Mouse (Mus musculus) gastrocnemius, postnatal 4 days (tissue): Measurements from ENCODE around the gene Impdh1. TPM values are rescaled to one million over a fixed set of nuclear protein-coding genes. Genes with fewer than 3 reads are reported as not detected.
"Not testable (repeated sequence)": the region's sequence is repeated elsewhere in the genome, so short reads cannot be mapped to it uniquely, and the experiment has no call there.

Experiments used
- DNase-seq, 2 experiments: peaks; one replicate each; pipeline ENCODE4 v3.0.0; 2021 to 2022; ENCODE audit warnings: low spot score in 2 of 2, mixed read lengths in 2 of 2
- long read RNA-seq, 2 experiments: library from polyadenylated mRNA; stranded (forward); transcript quantifications; one replicate each; pipeline ENCODE4 v2.0.0; 2021
- total RNA-seq, 2 experiments: library from RNA; stranded (reverse); gene quantifications; 2 replicates each; pipeline ENCODE4 v1.2.3; 2021

Gene Impdh1
- total RNA-seq = 10 to 100 TPM; 25.3 to 29.8 TPM
- long read RNA-seq, experiment 1, transcript Impdh1-202 (15 exons, 2,600 nt) = minor isoform, 6 of 37 reads
- long read RNA-seq, experiment 1, transcript Impdh1-201 (14 exons, 2,437 nt) = major isoform, 18 of 37 reads
- long read RNA-seq, experiment 1, transcript Impdh1-207 (15 exons, 2,580 nt) = minor isoform, 5 of 37 reads
- long read RNA-seq, experiment 1, partial matches to known transcripts = 3 of 37 reads
- long read RNA-seq, experiment 1, other reads (novel, unspliced or antisense) = 4 of 37 reads
- long read RNA-seq, experiment 2, transcript Impdh1-207 (15 exons, 2,580 nt) = minor isoform, 8 of 68 reads
- long read RNA-seq, experiment 2, transcript Impdh1-201 (14 exons, 2,437 nt) = major isoform, 40 of 68 reads
- long read RNA-seq, experiment 2, transcript Impdh1-202 (15 exons, 2,600 nt) = minor isoform, 6 of 68 reads
- long read RNA-seq, experiment 2, partial matches to known transcripts = 1 of 68 reads
- long read RNA-seq, experiment 2, other reads (novel, unspliced or antisense) = 11 of 68 reads

GRCm38 (mm10) chr6:29215881-29216501 lies at the start of gene Impdh1:
Impdh1 (minus strand) TSS chr6:29216364.
- DNase-seq = peak; percentile 52 to 69

GRCm38 (mm10) chr6:29264456-29264781 lies 48.3 kb upstream of the Impdh1 start:
- no peak for DNase-seq

GRCm38 (mm10) chr6:29263650-29264455 lies 47.7 kb upstream of the Impdh1 start:
- DNase-seq = peak in 1 of 2 experiments; percentile 45

- DNase-seq = no peak
These were observed 45.7 kb upstream of the Impdh1 start for GRCm38 (mm10) chr6:29261831-29262230.

- no peak for DNase-seq
These were observed 43.3 kb upstream of the Impdh1 start for GRCm38 (mm10) chr6:29259418-29259817.

- no peak for DNase-seq
These were observed 30.9 kb upstream of the Impdh1 start for GRCm38 (mm10) chr6:29247072-29247471.

- DNase-seq = no peak
These were observed 30.4 kb upstream of the Impdh1 start for GRCm38 (mm10) chr6:29246585-29246984.

- DNase-seq = no peak
These were observed 30.0 kb upstream of the Impdh1 start for GRCm38 (mm10) chr6:29246183-29246582.

GRCm38 (mm10) chr6:29245272-29246120 lies 29.3 kb upstream of the Impdh1 start:
- DNase-seq = no peak

- DNase-seq = no peak
These were observed 26.1 kb upstream of the Impdh1 start for GRCm38 (mm10) chr6:29242265-29242664.

GRCm38 (mm10) chr6:29241697-29242096 lies 25.5 kb upstream of the Impdh1 start:
- DNase-seq = no peak

GRCm38 (mm10) chr6:29240806-29241205 lies 24.6 kb upstream of the Impdh1 start:
- peak in 1 of 2 experiments; percentile 34 for DNase-seq

GRCm38 (mm10) chr6:29234272-29234671 lies 18.1 kb upstream of the Impdh1 start:
- no peak for DNase-seq

GRCm38 (mm10) chr6:29233710-29234109 lies 17.5 kb upstream of the Impdh1 start:
- no peak for DNase-seq

GRCm38 (mm10) chr6:29232321-29232720 lies 16.2 kb upstream of the Impdh1 start:
- DNase-seq = no peak

GRCm38 (mm10) chr6:29231799-29232198 lies 15.6 kb upstream of the Impdh1 start:
- DNase-seq = no peak

GRCm38 (mm10) chr6:29230386-29230785 lies 14.2 kb upstream of the Impdh1 start:
- no peak for DNase-seq

GRCm38 (mm10) chr6:29229265-29229913 lies 13.2 kb upstream of the Impdh1 start:
- no peak for DNase-seq

GRCm38 (mm10) chr6:29217717-29218116 lies 1.6 kb upstream of the Impdh1 start:
- DNase-seq = not testable (repeated sequence)

- no peak for DNase-seq
These were observed 983 bp downstream of the Impdh1 start for GRCm38 (mm10) chr6:29215181-29215580.
